ENCODE assay signal across 1 mouse cellular context in genomic region chr7:116387389-116387788, GRCm38 (mm10). TPM values are rescaled to one million over a fixed set of nuclear protein-coding genes. Genes with fewer than 3 reads are reported as not detected.
"Had no signal": no experiment of that assay in that cellular context is flagged by ENCODE, and none has a peak within 500 bp of the region (broad histone marks: within the 10 kb centered on the region; RNA-seq: fewer than 3 reads in every experiment).

No protein-coding gene starts in this region.

RNA-seq across cellular contexts. Expression of gene Pik3c2a, which starts 55.9 kb away (rescaled TPM):
- polyA plus RNA-seq: erythroblast, embryonic 14.5 days had no signal
